Mouse (Mus musculus): ENCODE measurements around the gene Med16.

- no peak for TF ChIP-seq POLR2A (IDR thresholded peaks at IDR 0.05; ENCODE audit: control insufficient read depth, extremely low read depth, insufficient read depth, low read length, poor library complexity)
- no peak for TF ChIP-seq CTCF (IDR thresholded peaks at IDR 0.05; ENCODE audit: borderline replicate concordance, control insufficient read depth, extremely low read depth, insufficient read depth, low read length, poor library complexity)
Measured at GRCm38 (mm10) chr10:79861230-79862048, 47.3 kb downstream of the Med16 start.

Data from thymus, adult 2 months (tissue).